Mouse (Mus musculus): ENCODE results near the gene Erich3. TPM values are rescaled to one million over a fixed set of nuclear protein-coding genes. Genes with fewer than 3 reads are reported as not detected.

Gene Erich3
- not detected for total RNA-seq (2023)

GRCm38 (mm10) chr3:154663545-154663944 lies at the start of gene Erich3:
Gene Erich3, plus strand, starts transcription at chr3:154663859.

Other genes with a start within 250 kb of the Erich3 start
- 1 to 10 TPM; 1.8 to 3.4 TPM for gene Cryz, start 67.1 kb upstream of the Erich3 start, total RNA-seq (2023)
- gene Tyw3, start 66.8 kb upstream of the Erich3 start, total RNA-seq (2023) = 1 to 10 TPM; 1.1 to 2.9 TPM

Data from neutrophil, adult 83 days (primary cell).